ENCODE assay signal across 8 mouse cellular contexts in the genomic region with DNA sequence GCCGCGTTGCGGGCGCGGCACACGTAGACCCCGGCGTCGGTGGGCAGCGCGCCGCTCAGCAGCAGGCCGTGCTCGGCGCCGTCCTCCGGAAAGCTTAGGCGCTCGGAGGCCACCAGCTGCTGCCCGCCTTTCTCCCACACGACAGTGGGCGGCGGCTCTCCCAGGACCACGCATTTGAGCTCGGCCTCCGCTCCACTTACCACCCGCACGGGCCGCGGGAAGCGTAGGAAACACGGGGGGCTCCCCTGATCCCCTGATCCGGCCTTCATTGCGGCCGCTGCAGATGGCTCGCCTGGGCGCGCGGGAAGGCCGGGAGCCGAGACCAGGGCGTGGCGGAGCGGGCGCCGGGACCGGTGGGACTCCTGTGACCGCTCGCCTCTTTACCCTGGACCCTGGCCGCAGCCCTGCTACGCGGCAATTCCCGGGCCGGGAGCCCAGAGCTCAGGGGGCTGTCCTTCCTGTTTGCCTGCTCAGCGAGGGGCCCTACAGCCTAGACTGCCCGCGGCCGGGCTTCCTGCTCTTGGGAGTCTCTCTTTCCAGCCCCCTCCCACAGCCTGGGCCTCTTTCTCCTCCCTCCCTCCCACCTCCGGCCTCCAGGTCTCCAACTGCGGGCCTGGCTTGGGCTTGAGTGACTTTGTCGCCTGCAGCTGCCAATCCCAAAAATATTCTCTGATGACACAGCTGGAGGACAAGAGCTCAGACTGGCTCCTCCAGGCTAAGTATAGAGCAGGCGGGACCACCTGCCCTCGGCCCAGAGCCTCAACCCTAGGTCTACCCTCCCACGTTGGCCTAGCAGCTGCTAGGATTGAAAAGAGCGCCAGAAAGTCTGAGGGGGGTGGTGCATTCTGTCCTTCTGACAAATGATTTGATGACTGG. TPM values are rescaled to one million over a fixed set of nuclear protein-coding genes. Genes with fewer than 3 reads are reported as not detected.
A peak's percentile ranks its signal among the peaks of the same experiment; 100 is the strongest.
DNase-seq lines count a peak whose midpoint lies in the region; ATAC-seq and TF ChIP-seq lines count a peak whose summit lies in the region.

A gene (minus strand): TSS at position 497 of the 876 bp plus-strand sequence.

- TF ChIP-seq CTCF in cortical plate, adult 2 months (IDR thresholded peaks at IDR 0.05; ENCODE audit: extremely low read depth, insufficient read depth, low read length): no peak

- H3K4me1 ChIP-seq in cortical plate, adult 2 months (ENCODE audit: control insufficient read depth, insufficient read depth, low read length): peaks cover 2% of the 10 kb centered on the region; the same call in 1 of the 2 replicates
- H3K4me1 ChIP-seq in intestine, embryonic 16.5 days (ENCODE audit: control insufficient read depth, insufficient read depth, low read length): peaks cover 49% of the 10 kb centered on the region
- peaks cover 21% of the 10 kb centered on the region for H3K4me1 ChIP-seq in liver, embryonic 11.5 days (replicated peaks; ENCODE audit: control insufficient read depth, insufficient read depth, low read length)
- peaks cover 3% of the 10 kb centered on the region; the same call in 1 of the 2 replicates for H3K4me1 ChIP-seq in neural tube, embryonic 14.5 days (ENCODE audit: control insufficient read depth, insufficient read depth, low read length)

- no peak for TF ChIP-seq POLR2A in cortical plate, adult 2 months (IDR thresholded peaks at IDR 0.05; ENCODE audit: extremely low read depth, insufficient read depth, low read length)

- H3K4me3 ChIP-seq in cortical plate, adult 2 months (ENCODE audit: insufficient read depth, low read length): peak within 1 kb of the TSS; percentile 73
- H3K4me3 ChIP-seq in intestine, embryonic 16.5 days (ENCODE audit: low read length): peak within 1 kb of the TSS; percentile 72
- peak within 1 kb of the TSS; percentile 69 for H3K4me3 ChIP-seq in liver, embryonic 11.5 days (ENCODE audit: low read depth, low read length)
- peak within 1 kb of the TSS; percentile 83 for H3K4me3 ChIP-seq in neural tube, embryonic 14.5 days (ENCODE audit: low read depth, low read length)

- H3K9ac ChIP-seq in intestine, embryonic 16.5 days (ENCODE audit: low read depth, low read length): peak within 1 kb of the TSS; percentile 94
- H3K9ac ChIP-seq in liver, embryonic 11.5 days (ENCODE audit: low read depth, low read length): peak within 1 kb of the TSS; percentile 80
- H3K9ac ChIP-seq in neural tube, embryonic 14.5 days (replicated peaks; ENCODE audit: low read depth, low read length): peak within 1 kb of the TSS; percentile 97

- H3K9me3 ChIP-seq in intestine, embryonic 16.5 days (ENCODE audit: control insufficient read depth, low read length): no peaks in the 10 kb centered on the region
- H3K9me3 ChIP-seq in liver, embryonic 11.5 days (ENCODE audit: control insufficient read depth, low read length): no peaks in the 10 kb centered on the region
- H3K9me3 ChIP-seq in neural tube, embryonic 14.5 days (ENCODE audit: control insufficient read depth, low read length): no peaks in the 10 kb centered on the region

- WGBS in intestine, embryonic 16.5 days: under 1% methylated on average over 62 of the region's 65 CpGs
- under 1% methylated on average over 65 of the region's 65 CpGs for WGBS in liver, embryonic 11.5 days
- WGBS in neural tube, embryonic 14.5 days: under 1% methylated on average over 55 of the region's 65 CpGs

- H3K27me3 ChIP-seq in intestine, embryonic 16.5 days (replicated peaks; ENCODE audit: control insufficient read depth, insufficient read depth, low read length): no peaks in the 10 kb centered on the region
- H3K27me3 ChIP-seq in liver, embryonic 11.5 days (replicated peaks; ENCODE audit: control insufficient read depth, insufficient read depth, low read length): peaks cover 55% of the 10 kb centered on the region
- no peaks in the 10 kb centered on the region for H3K27me3 ChIP-seq in neural tube, embryonic 14.5 days (ENCODE audit: control insufficient read depth, insufficient read depth, low read length)

- H3K36me3 ChIP-seq in intestine, embryonic 16.5 days (ENCODE audit: control insufficient read depth, insufficient read depth, low read length): peaks cover 10% of the 10 kb centered on the region
- H3K36me3 ChIP-seq in liver, embryonic 11.5 days (ENCODE audit: control insufficient read depth, insufficient read depth, low read length): peaks cover 5% of the 10 kb centered on the region; the same call in 1 of the 2 replicates
- H3K36me3 ChIP-seq in neural tube, embryonic 14.5 days (ENCODE audit: control insufficient read depth, insufficient read depth, low read length): peaks cover 8% of the 10 kb centered on the region; the same call in 1 of the 2 replicates

- H3K27ac ChIP-seq in cortical plate, adult 2 months (ENCODE audit: insufficient read depth, low read length): peak within 1 kb of the TSS; percentile 77
- H3K27ac ChIP-seq in intestine, embryonic 16.5 days (ENCODE audit: low read length): peak within 1 kb of the TSS; percentile 99
- H3K27ac ChIP-seq in liver, embryonic 11.5 days (ENCODE audit: low read depth, low read length): peak within 1 kb of the TSS; percentile 92
- peak within 1 kb of the TSS; percentile 90 for H3K27ac ChIP-seq in neural tube, embryonic 14.5 days (ENCODE audit: low read depth, low read length)

- H3K4me2 ChIP-seq in intestine, embryonic 16.5 days (ENCODE audit: low read depth, low read length): peak within 1 kb of the TSS; percentile 97
- peak within 1 kb of the TSS; percentile 68 for H3K4me2 ChIP-seq in liver, embryonic 11.5 days
- peak within 1 kb of the TSS; percentile 89 for H3K4me2 ChIP-seq in neural tube, embryonic 14.5 days (ENCODE audit: low read depth, low read length)

- no peak for DNase-seq in frontal cortex, postnatal 25 days (ENCODE audit: low spot score in 2 of 2)
- DNase-seq in gastrocnemius, postnatal 4 days (ENCODE audit: low spot score in 2 of 2): peak; percentile 78 to 88
- DNase-seq in liver, embryonic 11.5 days (ENCODE audit: low spot score): peak; percentile 77
- DNase-seq in urinary bladder, postnatal 14 days (ENCODE audit: low spot score): peak; percentile 74

- ATAC-seq in frontal cortex, adult (ENCODE audit: low TSS enrichment): peak; percentile 20; the same call in 1 of the 2 replicates
- ATAC-seq in intestine, embryonic 16.5 days: peak; percentile 91
- peak; percentile 75 for ATAC-seq in liver, embryonic 11.5 days (replicated peaks; ENCODE audit: low FRiP score)
- peak; percentile 67 for ATAC-seq in neural tube, embryonic 14.5 days (ENCODE audit: low read depth)

RNA-seq across cellular contexts. Expression of the gene that starts here (rescaled TPM):
- polyA plus RNA-seq in cortical plate, adult 2 months (2012; rRNA removed): 32.9 and 34.5 TPM in 2 replicates
- 100 to 1,000 TPM; 203 to 213 TPM for total RNA-seq in gastrocnemius, postnatal 4 days (2021)
- polyA plus RNA-seq in intestine, embryonic 16.5 days (2015; fragmentation: Nextera tagmentation; extraction: Ambion mirVana): 38.7 and 42.7 TPM in 2 replicates
- 42.5 and 45.6 TPM in 2 replicates for polyA plus RNA-seq in liver, embryonic 11.5 days (2014; fragmentation: Nextera tagmentation; extraction: Ambion mirVana)
- 18.7 and 21.4 TPM in 2 replicates for polyA plus RNA-seq in neural tube, embryonic 14.5 days (2014; fragmentation: Nextera tagmentation; extraction: Ambion mirVana)

Comparison
In these comparisons a context has a peak if more than half of its experiments do, and no peak if none do; other contexts are left out.
1. ATAC-seq: peak in every context shown above with its lines; median percentile 91 in intestine, embryonic 16.5 days; 75 in liver, embryonic 11.5 days; 67 in neural tube, embryonic 14.5 days; 20 in frontal cortex, adult.
2. DNase-seq: peak in gastrocnemius, postnatal 4 days (2 of 2), liver, embryonic 11.5 days (single experiment) and urinary bladder, postnatal 14 days (single experiment); none in frontal cortex, postnatal 25 days (0 of 2).
3. Peak in every context shown above with its lines, with median percentiles within 50 percentile points of each other: H3K27ac ChIP-seq, H3K4me3 ChIP-seq, H3K4me2 ChIP-seq and H3K9ac ChIP-seq.